Mouse (Mus musculus): ENCODE measurements around the gene Ldlrad3. TPM values are rescaled to one million over a fixed set of nuclear protein-coding genes. Genes with fewer than 3 reads are reported as not detected.

The Ldlrad3 gene
- polyA plus RNA-seq, 2 experiments = 2.1 to 2.9 TPM

DNA sequence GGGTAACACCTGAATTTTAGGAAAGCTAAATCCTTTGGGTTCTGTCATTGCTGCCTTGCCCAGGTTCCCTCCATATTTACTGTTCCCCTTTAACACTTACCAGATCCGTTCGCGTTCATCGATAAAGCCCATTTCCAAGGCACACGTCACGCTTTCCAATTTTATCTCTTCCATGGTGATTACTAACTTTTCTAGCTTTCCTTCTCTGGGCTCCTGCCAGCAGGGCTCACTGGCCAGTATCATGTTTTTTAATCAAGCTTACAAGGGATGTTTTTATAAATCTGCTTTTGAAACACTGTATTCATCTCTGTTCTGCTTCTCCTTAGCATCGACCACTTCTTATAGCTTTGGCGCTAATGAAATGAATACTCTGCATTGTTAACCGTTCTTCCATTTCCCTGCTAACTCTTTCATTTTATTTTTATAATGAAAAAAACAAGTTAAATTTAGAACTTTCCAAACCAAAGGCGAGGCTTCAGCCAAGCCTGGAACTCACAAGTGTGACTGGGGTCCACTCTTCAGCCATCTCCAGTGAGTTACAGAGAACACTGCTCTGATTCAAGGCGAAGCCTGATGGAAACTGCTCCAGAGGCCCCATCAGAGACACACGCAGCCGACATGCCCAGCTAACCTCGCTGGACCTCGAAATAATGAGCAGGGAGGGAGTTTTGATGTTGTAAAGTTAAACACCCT lies 10.3 kb downstream of the Ldlrad3 start:
- no peak for DNase-seq (ENCODE audit: low read depth in 3 of 3, low spot score in 3 of 3)

DNA sequence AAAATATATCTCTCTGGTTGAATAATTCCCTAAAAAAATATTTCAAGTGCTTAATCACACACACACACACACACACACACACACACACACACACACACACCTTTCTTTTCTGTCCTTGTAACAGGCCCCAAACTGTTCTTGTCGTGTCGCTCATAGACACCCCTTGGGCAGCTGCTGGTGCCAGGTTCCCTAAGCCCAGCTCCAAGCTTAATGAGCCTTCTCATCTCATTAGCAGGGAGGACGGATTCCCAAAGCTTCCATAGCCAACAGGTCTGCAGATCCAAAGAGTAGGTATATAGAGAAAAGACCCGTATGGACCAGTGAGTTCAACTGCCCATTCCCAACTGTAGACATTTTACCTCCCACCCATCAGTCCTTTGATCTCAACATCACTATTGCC lies 13.7 kb downstream of the Ldlrad3 start:
- Histone ChIP-seq H3K9ac (replicated peaks) (no peak overlapping the region), H3K4me1 (replicated peaks; ENCODE audit: control insufficient read depth in 2 of 2, insufficient read depth in 2 of 2, low read length in 1 of 2) (no peaks in the 10 kb centered on the region), H3K4me3 (ENCODE audit: insufficient read depth in 1 of 2, low read depth in 2 of 2, low read length in 2 of 2) (no peak overlapping the region), H3K36me3 (replicated peaks; ENCODE audit: control insufficient read depth, insufficient read depth, low read depth) (no peaks in the 10 kb centered on the region), H3K27me3 (ENCODE audit: control insufficient read depth, insufficient read depth, low read length) (no peaks in the 10 kb centered on the region), H3K27ac (no peak overlapping the region), H3K4me2 (ENCODE audit: low read depth) (no peak overlapping the region), H3K9me3 (ENCODE audit: control insufficient read depth, low read length) (no peaks in the 10 kb centered on the region)
- WGBS (ENCODE audit: insufficient replicate concordance) = 67% methylated on average over 4 of the region's 4 CpGs
- DNase-seq (ENCODE audit: low read depth in 3 of 3, low spot score in 3 of 3) (no peak), ATAC-seq (ENCODE audit: insufficient read depth) (no peak)
- no peak for TF ChIP-seq CTCF (IDR thresholded peaks at IDR 0.05; ENCODE audit: low read depth)
- no peak for TF ChIP-seq EP300 (IDR thresholded peaks at IDR 0.05; ENCODE audit: low read depth)

More for the DNA sequence above, 10.3 kb downstream of the Ldlrad3 start:
- WGBS (ENCODE audit: insufficient replicate concordance) = 77% methylated on average over 15 of the region's 15 CpGs
- no peak overlapping the region for H3K4me2 ChIP-seq (ENCODE audit: low read depth)
- H3K9ac ChIP-seq (replicated peaks) = no peak overlapping the region
- H3K36me3 ChIP-seq (replicated peaks; ENCODE audit: control insufficient read depth, insufficient read depth, low read depth) = no peaks in the 10 kb centered on the region
- H3K27ac ChIP-seq = no peak overlapping the region
- no peaks in the 10 kb centered on the region for H3K4me1 ChIP-seq (replicated peaks; ENCODE audit: control insufficient read depth in 2 of 2, insufficient read depth in 2 of 2, low read length in 1 of 2)
- H3K27me3 ChIP-seq (ENCODE audit: control insufficient read depth, insufficient read depth, low read length) = no peaks in the 10 kb centered on the region
- no peak overlapping the region for H3K4me3 ChIP-seq (ENCODE audit: insufficient read depth in 1 of 2, low read depth in 2 of 2, low read length in 2 of 2)
- H3K9me3 ChIP-seq (ENCODE audit: control insufficient read depth, low read length) = no peaks in the 10 kb centered on the region
- ATAC-seq (ENCODE audit: insufficient read depth) = no peak
- no peak for TF ChIP-seq CTCF (IDR thresholded peaks at IDR 0.05; ENCODE audit: low read depth)
- no peak for TF ChIP-seq EP300 (IDR thresholded peaks at IDR 0.05; ENCODE audit: low read depth)

DNA sequence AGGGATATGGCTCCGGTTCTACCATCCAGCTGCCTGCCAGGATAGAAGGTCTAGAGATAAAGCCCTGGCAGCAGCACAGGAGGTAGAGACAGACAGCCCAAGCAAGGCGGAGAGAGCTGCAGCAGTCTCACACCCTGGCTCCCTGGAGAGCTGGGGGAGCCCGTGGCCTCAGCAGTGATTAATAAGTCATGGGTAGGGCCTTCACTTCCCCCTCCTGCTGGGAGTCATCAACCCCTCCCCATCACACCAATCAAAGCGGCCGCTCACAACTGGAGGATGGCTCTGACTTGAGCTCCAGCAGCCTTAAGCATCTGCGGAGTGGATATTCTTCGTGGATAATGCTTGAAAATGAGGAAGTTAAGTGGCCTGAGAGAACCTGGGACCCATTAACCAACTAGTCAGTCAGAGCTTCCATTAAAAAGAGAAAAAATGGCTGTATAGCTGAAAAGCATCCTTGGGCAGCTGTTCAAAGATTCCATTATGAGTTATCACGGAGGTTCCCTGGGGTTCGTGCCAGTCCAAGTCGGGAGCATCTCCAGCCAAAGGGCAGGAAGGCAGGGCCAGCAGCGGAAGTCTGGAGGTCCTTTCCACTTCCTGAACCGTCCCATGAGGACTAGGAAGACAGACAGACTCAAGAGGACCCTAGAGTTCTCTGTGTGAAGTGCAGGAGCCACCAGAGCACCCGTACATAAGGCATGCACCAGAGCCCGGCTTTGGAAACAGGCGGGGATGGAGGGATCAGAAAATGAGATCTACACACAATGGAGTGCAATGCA lies 19.4 kb downstream of the Ldlrad3 start:
- 24% methylated on average over 15 of the region's 15 CpGs for WGBS (ENCODE audit: insufficient replicate concordance)
- H3K36me3 ChIP-seq (replicated peaks; ENCODE audit: control insufficient read depth, insufficient read depth, low read depth) = no peaks in the 10 kb centered on the region
- H3K4me2 ChIP-seq (ENCODE audit: low read depth) = no peak overlapping the region
- no peaks in the 10 kb centered on the region for H3K27me3 ChIP-seq (ENCODE audit: control insufficient read depth, insufficient read depth, low read length)
- no peaks in the 10 kb centered on the region for H3K9me3 ChIP-seq (ENCODE audit: control insufficient read depth, low read length)
- TF ChIP-seq CTCF (IDR thresholded peaks at IDR 0.05; ENCODE audit: low read depth) (0 out of 2 replicates have a peak, but pooled peaks have one; percentile 2), EP300 (IDR thresholded peaks at IDR 0.05; ENCODE audit: low read depth) (no peak)
- DNase-seq (ENCODE audit: low read depth in 3 of 3, low spot score in 3 of 3) (no peak), ATAC-seq (ENCODE audit: insufficient read depth) (no peak)
- H3K4me1 ChIP-seq (replicated peaks; ENCODE audit: control insufficient read depth in 2 of 2, insufficient read depth in 2 of 2, low read length in 1 of 2) = no peaks in the 10 kb centered on the region; a peak in 1 of 4 replicates
- H3K27ac ChIP-seq = no peak overlapping the region
- H3K4me3 ChIP-seq (ENCODE audit: insufficient read depth in 1 of 2, low read depth in 2 of 2, low read length in 2 of 2) = no peak overlapping the region
- no peak overlapping the region for H3K9ac ChIP-seq (replicated peaks)

DNA sequence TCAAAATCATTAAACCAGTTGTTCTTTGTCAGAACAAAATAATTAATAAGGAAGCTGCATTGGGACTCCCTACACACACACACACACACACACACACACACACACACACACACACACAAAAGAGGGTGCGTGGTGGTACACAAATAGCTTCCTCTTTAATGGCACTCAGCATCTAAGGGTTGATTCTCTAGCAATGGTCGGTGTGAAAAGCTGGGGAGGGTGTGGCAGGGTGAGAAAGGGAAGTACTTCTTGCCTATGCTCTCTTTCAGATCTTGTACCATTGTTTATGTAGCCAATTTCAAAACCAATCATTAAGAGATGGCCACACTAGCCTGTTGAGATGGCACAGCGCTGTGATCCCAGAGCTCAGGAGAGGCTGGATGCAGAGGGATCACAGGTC lies 23.1 kb downstream of the Ldlrad3 start:
- H3K9ac ChIP-seq (replicated peaks) = no peak overlapping the region
- no peaks in the 10 kb centered on the region for H3K9me3 ChIP-seq (ENCODE audit: control insufficient read depth, low read length)
- 31% methylated on average over 3 of the region's 3 CpGs for WGBS (ENCODE audit: insufficient replicate concordance)
- no peak for TF ChIP-seq EP300 (IDR thresholded peaks at IDR 0.05; ENCODE audit: low read depth)
- TF ChIP-seq CTCF (IDR thresholded peaks at IDR 0.05; ENCODE audit: low read depth) = no peak
- no peaks in the 10 kb centered on the region for H3K36me3 ChIP-seq (replicated peaks; ENCODE audit: control insufficient read depth, insufficient read depth, low read depth)
- H3K27ac ChIP-seq = no peak overlapping the region
- H3K4me1 ChIP-seq (replicated peaks; ENCODE audit: control insufficient read depth in 2 of 2, insufficient read depth in 2 of 2, low read length in 1 of 2) = no peaks in the 10 kb centered on the region; a peak in 1 of 4 replicates
- DNase-seq (ENCODE audit: low read depth in 3 of 3, low spot score in 3 of 3) (no peak), ATAC-seq (ENCODE audit: insufficient read depth) (no peak)
- H3K27me3 ChIP-seq (ENCODE audit: control insufficient read depth, insufficient read depth, low read length) = no peaks in the 10 kb centered on the region
- no peak overlapping the region for H3K4me2 ChIP-seq (ENCODE audit: low read depth)
- no peak overlapping the region for H3K4me3 ChIP-seq (ENCODE audit: insufficient read depth in 1 of 2, low read depth in 2 of 2, low read length in 2 of 2)

DNA sequence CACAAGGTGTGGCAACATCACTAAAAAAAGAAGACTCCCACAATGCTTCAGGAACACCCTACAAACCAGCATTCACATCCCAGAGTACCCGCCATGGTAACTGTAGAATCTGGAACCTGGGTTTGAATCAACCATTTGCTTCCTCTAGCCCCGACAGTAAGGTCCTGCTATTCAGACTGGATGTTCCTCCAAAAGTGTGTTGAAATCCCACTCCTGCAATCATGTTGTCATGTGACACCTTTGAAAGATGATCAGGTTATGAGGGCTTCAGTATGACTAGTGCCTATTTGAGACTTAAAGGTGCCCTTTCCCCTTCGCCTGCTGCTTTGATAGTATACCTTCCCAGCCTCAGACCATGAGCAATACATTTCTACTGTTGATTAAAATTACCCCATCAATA lies 28.6 kb downstream of the Ldlrad3 start:
- DNase-seq (ENCODE audit: low read depth in 3 of 3, low spot score in 3 of 3) (no peak), ATAC-seq (ENCODE audit: insufficient read depth) (no peak)
- WGBS (ENCODE audit: insufficient replicate concordance) = 59% methylated on average over 3 of the region's 3 CpGs
- Histone ChIP-seq H3K4me2 (ENCODE audit: low read depth) (no peak overlapping the region), H3K27ac (no peak overlapping the region), H3K4me1 (replicated peaks; ENCODE audit: control insufficient read depth in 2 of 2, insufficient read depth in 2 of 2, low read length in 1 of 2) (peaks cover 0 to 13% of the 10 kb centered on the region in 2 experiments; a peak in 2 of 4 replicates), H3K9me3 (ENCODE audit: control insufficient read depth, low read length) (no peaks in the 10 kb centered on the region), H3K9ac (replicated peaks) (no peak overlapping the region), H3K27me3 (ENCODE audit: control insufficient read depth, insufficient read depth, low read length) (no peaks in the 10 kb centered on the region), H3K36me3 (replicated peaks; ENCODE audit: control insufficient read depth, insufficient read depth, low read depth) (no peaks in the 10 kb centered on the region), H3K4me3 (ENCODE audit: insufficient read depth in 1 of 2, low read depth in 2 of 2, low read length in 2 of 2) (no peak overlapping the region)
- no peak for TF ChIP-seq EP300 (IDR thresholded peaks at IDR 0.05; ENCODE audit: low read depth)
- no peak for TF ChIP-seq CTCF (IDR thresholded peaks at IDR 0.05; ENCODE audit: low read depth)
